Mouse (Mus musculus) layer of hippocampus, postnatal 36 days (tissue): ENCODE measurements at regions not wholly inside any gene's neighbourhood (a gene's known extent, or its start where the extent isn't known, plus 50 kb on each side); places are given as distances from the start of the nearest gene placed in this dataset.

Experiments used
- microRNA-seq, 2 experiments: library from miRNA; unstranded; fragments of <30 nt; microRNA quantifications; one replicate each; pipeline ENCODE4 v1.2.0; 2021

Small RNA genes in the stretch of these regions (microRNA-seq; reads per million reads assigned to microRNA genes)
- gene Gm47294 = 0 to 0.21 reads per million in 2 experiments
